8 mouse cellular contexts compared by ENCODE assay signal in the genomic region with DNA sequence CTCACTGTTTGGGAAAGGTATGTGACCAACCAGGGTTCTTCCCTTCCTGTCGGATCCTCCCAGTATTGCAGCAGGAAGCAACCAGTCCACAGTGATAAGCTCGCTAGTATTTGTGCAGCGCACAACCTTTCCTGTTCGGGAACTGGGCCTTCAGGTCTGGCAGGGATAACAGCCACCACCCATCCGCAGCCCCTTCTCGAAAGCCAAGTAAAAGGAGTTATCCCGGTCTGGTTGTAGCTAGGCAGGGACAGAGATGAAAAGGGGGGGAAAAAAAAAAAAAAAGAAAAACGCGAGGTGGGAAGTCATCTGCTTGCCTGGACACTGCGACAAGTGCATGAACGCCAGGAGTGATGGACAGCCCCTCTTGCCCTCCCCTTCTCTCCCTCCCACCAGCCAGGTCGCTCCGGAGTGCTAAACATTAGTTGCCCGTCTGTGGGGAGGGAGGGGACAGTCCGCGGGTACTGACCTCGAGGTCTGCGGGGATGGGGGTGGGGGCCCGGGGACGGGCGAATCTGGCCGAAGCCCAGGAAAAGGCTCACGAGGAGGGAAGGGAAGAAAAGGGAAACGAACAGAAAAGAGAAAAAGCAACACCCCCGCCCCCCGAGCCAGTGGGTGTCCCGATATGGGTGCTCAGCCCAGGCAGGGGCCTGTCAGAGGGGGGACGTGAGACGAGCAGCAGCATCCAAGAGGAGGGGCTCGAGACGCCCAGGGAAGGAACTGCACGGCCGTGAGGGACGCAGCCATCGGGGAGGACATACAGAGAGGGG. TPM values are rescaled to one million over a fixed set of nuclear protein-coding genes. Genes with fewer than 3 reads are reported as not detected.
DNase-seq lines count a peak whose midpoint lies in the region; ATAC-seq lines count a peak whose summit lies in the region.

No protein-coding gene starts in this region.

- peak overlapping the region; percentile 98 for H3K27ac ChIP-seq in brown adipose tissue, adult 24 weeks (replicated peaks; ENCODE audit: low read depth, low read length)
- H3K27ac ChIP-seq in heart, embryonic 11.5 days (ENCODE audit: low read depth, low read length), result peak overlapping the region; percentile 96
- H3K27ac ChIP-seq in kidney, embryonic 15.5 days, result peak overlapping the region; percentile 96
- peak overlapping the region; percentile 86 for H3K27ac ChIP-seq in liver, embryonic 11.5 days (ENCODE audit: low read depth, low read length)
- H3K27ac ChIP-seq in stomach, embryonic 15.5 days, result peak overlapping the region; percentile 96

- peak; percentile 67 for ATAC-seq in heart, embryonic 11.5 days (replicated peaks; ENCODE audit: insufficient number of reproducible peaks, low FRiP score, low TSS enrichment)
- peak; percentile 84 for ATAC-seq in kidney, embryonic 15.5 days (replicated peaks; ENCODE audit: low FRiP score)
- ATAC-seq in liver, embryonic 11.5 days (replicated peaks; ENCODE audit: low FRiP score), result peak; percentile 69
- ATAC-seq in stomach, embryonic 15.5 days (ENCODE audit: insufficient read depth, low FRiP score, low read depth), result peak; percentile 63

- DNase-seq in CD8-positive naive resting alpha-beta T cell, adult 2 months (ENCODE audit: low read depth in 2 of 2, low spot score in 2 of 2), result peak; percentile 27 to 28
- peak; percentile 68 for DNase-seq in liver, embryonic 11.5 days (ENCODE audit: low spot score)
- peak; percentile 56 for DNase-seq in naive thymus-derived CD4-positive, alpha-beta T cell, adult 2 months (ENCODE audit: low read depth)

- peaks cover 3% of the 10 kb centered on the region; the same call in 1 of the 2 replicates for H3K4me1 ChIP-seq in brown adipose tissue, adult 24 weeks (ENCODE audit: control insufficient read depth, insufficient read depth, insufficient read length, low read length)
- peaks cover 24% of the 10 kb centered on the region for H3K4me1 ChIP-seq in erythroblast, embryonic 14.5 days (ENCODE audit: control insufficient read depth)
- peaks cover 4% of the 10 kb centered on the region; the same call in 1 of the 2 replicates for H3K4me1 ChIP-seq in heart, embryonic 11.5 days (ENCODE audit: control insufficient read depth, insufficient read depth, low read length)
- peaks cover 16% of the 10 kb centered on the region for H3K4me1 ChIP-seq in kidney, embryonic 15.5 days
- peaks cover 6% of the 10 kb centered on the region for H3K4me1 ChIP-seq in liver, embryonic 11.5 days (replicated peaks; ENCODE audit: control insufficient read depth, insufficient read depth, low read length)
- H3K4me1 ChIP-seq in stomach, embryonic 15.5 days, result 0 out of 2 replicates have a peak, but pooled peaks cover 2% of the 10 kb centered on the region

- peaks cover 4% of the 10 kb centered on the region for H3K36me3 ChIP-seq in erythroblast, embryonic 14.5 days (ENCODE audit: control insufficient read depth)
- no peaks in the 10 kb centered on the region for H3K36me3 ChIP-seq in heart, embryonic 11.5 days (ENCODE audit: control insufficient read depth, insufficient read depth, low read length)
- no peaks in the 10 kb centered on the region for H3K36me3 ChIP-seq in kidney, embryonic 15.5 days
- H3K36me3 ChIP-seq in liver, embryonic 11.5 days (ENCODE audit: control insufficient read depth, insufficient read depth, low read length), result no peaks in the 10 kb centered on the region
- H3K36me3 ChIP-seq in stomach, embryonic 15.5 days, result no peaks in the 10 kb centered on the region

- 2% methylated on average over 34 of the region's 35 CpGs for WGBS in heart, embryonic 11.5 days (ENCODE audit: insufficient replicate concordance)
- under 1% methylated on average over 35 of the region's 35 CpGs for WGBS in kidney, embryonic 15.5 days
- under 1% methylated on average over 33 of the region's 35 CpGs for WGBS in liver, embryonic 11.5 days
- WGBS in stomach, embryonic 15.5 days, result 1% methylated on average over 35 of the region's 35 CpGs

- no peaks in the 10 kb centered on the region for H3K27me3 ChIP-seq in erythroblast, embryonic 14.5 days (ENCODE audit: control insufficient read depth)
- H3K27me3 ChIP-seq in heart, embryonic 11.5 days (ENCODE audit: control insufficient read depth, insufficient read depth, low read length), result no peaks in the 10 kb centered on the region
- no peaks in the 10 kb centered on the region for H3K27me3 ChIP-seq in kidney, embryonic 15.5 days
- H3K27me3 ChIP-seq in liver, embryonic 11.5 days (replicated peaks; ENCODE audit: control insufficient read depth, insufficient read depth, low read length), result no peaks in the 10 kb centered on the region
- no peaks in the 10 kb centered on the region for H3K27me3 ChIP-seq in stomach, embryonic 15.5 days (replicated peaks)

- no peaks in the 10 kb centered on the region for H3K9me3 ChIP-seq in erythroblast, embryonic 14.5 days (ENCODE audit: control insufficient read depth, low read length)
- H3K9me3 ChIP-seq in heart, embryonic 11.5 days (replicated peaks; ENCODE audit: control insufficient read depth, low read length), result no peaks in the 10 kb centered on the region
- no peaks in the 10 kb centered on the region for H3K9me3 ChIP-seq in kidney, embryonic 15.5 days (replicated peaks)
- H3K9me3 ChIP-seq in liver, embryonic 11.5 days (ENCODE audit: control insufficient read depth, low read length), result no peaks in the 10 kb centered on the region
- H3K9me3 ChIP-seq in stomach, embryonic 15.5 days, result no peaks in the 10 kb centered on the region

- peak overlapping the region; percentile 98 for H3K4me3 ChIP-seq in brown adipose tissue, adult 24 weeks (ENCODE audit: insufficient read depth, low read depth, low read length)
- H3K4me3 ChIP-seq in erythroblast, embryonic 14.5 days (replicated peaks), result peak overlapping the region; percentile 100
- peak overlapping the region; percentile 91 for H3K4me3 ChIP-seq in heart, embryonic 11.5 days (ENCODE audit: low read depth, low read length)
- H3K4me3 ChIP-seq in kidney, embryonic 15.5 days (replicated peaks), result peak overlapping the region; percentile 75
- H3K4me3 ChIP-seq in liver, embryonic 11.5 days (ENCODE audit: low read depth, low read length), result peak overlapping the region; percentile 99
- H3K4me3 ChIP-seq in stomach, embryonic 15.5 days (replicated peaks), result peak overlapping the region; percentile 98

- peak overlapping the region; percentile 90 for H3K9ac ChIP-seq in heart, embryonic 11.5 days (ENCODE audit: low read depth, low read length)
- peak overlapping the region; percentile 89 for H3K9ac ChIP-seq in kidney, embryonic 15.5 days
- peak overlapping the region; percentile 89 for H3K9ac ChIP-seq in liver, embryonic 11.5 days (ENCODE audit: low read depth, low read length)
- peak overlapping the region; percentile 99 for H3K9ac ChIP-seq in stomach, embryonic 15.5 days

- H3K4me2 ChIP-seq in heart, embryonic 11.5 days, result peak overlapping the region; percentile 86
- peak overlapping the region; percentile 71 for H3K4me2 ChIP-seq in kidney, embryonic 15.5 days
- H3K4me2 ChIP-seq in liver, embryonic 11.5 days, result peak overlapping the region; percentile 96
- peak overlapping the region; percentile 70 for H3K4me2 ChIP-seq in stomach, embryonic 15.5 days

RNA-seq across cellular contexts. Expression of a gene that starts 0.7 kb away (rescaled TPM):
- polyA plus RNA-seq in brown adipose tissue, adult 24 weeks (2012; ENCODE audit: insufficient read depth, insufficient read length, missing spikeins), result 141 and 169 TPM in 2 replicates
- polyA plus RNA-seq in erythroblast, embryonic 14.5 days (2012), result 32.9 and 35.5 TPM in 2 replicates
- polyA plus RNA-seq in heart, embryonic 11.5 days (2014; fragmentation: Nextera tagmentation; extraction: Ambion mirVana), result 360 and 376 TPM in 2 replicates
- polyA plus RNA-seq in kidney, embryonic 15.5 days (2015; fragmentation: Nextera tagmentation; extraction: Ambion mirVana), result 550 and 571 TPM in 2 replicates
- 341 TPM in 2 replicates for polyA plus RNA-seq in liver, embryonic 11.5 days (2014; fragmentation: Nextera tagmentation; extraction: Ambion mirVana)
- polyA plus RNA-seq in stomach, embryonic 15.5 days (2015; fragmentation: Nextera tagmentation; extraction: Ambion mirVana), result 414 and 441 TPM in 2 replicates

Comparison
In these comparisons a context has a peak if more than half of its experiments do, and no peak if none do; other contexts are left out.
1. Peak in every context shown above with its lines: DNase-seq, ATAC-seq, H3K4me3 ChIP-seq and H3K27ac ChIP-seq.